Mouse (Mus musculus) gastrocnemius, adult 18-20 months (tissue): Measurements from ENCODE around the gene Col10a1. TPM values are rescaled to one million over a fixed set of nuclear protein-coding genes. Genes with fewer than 3 reads are reported as not detected.
A peak's percentile ranks its signal among the peaks of the same experiment; 100 is the strongest.
"Not testable (repeated sequence)": the region's sequence is repeated elsewhere in the genome, so short reads cannot be mapped to it uniquely, and the experiment has no call there.

Source experiments
- DNase-seq: peaks from one replicate; pipeline ENCODE4 v3.0.0; 2021; ENCODE audit warnings: low spot score
- long read RNA-seq, 2 experiments: library from polyadenylated mRNA; stranded (forward); transcript quantifications; one replicate each; pipeline ENCODE4 v2.0.0; 2021
- total RNA-seq, 2 experiments: library from RNA; stranded (reverse); gene quantifications; 2 replicates each; pipeline ENCODE4 v1.2.3; 2021

Gene Col10a1
- not detected for total RNA-seq
- long read RNA-seq, experiment 1: 0 reads
- long read RNA-seq, experiment 2: 0 reads

DNA sequence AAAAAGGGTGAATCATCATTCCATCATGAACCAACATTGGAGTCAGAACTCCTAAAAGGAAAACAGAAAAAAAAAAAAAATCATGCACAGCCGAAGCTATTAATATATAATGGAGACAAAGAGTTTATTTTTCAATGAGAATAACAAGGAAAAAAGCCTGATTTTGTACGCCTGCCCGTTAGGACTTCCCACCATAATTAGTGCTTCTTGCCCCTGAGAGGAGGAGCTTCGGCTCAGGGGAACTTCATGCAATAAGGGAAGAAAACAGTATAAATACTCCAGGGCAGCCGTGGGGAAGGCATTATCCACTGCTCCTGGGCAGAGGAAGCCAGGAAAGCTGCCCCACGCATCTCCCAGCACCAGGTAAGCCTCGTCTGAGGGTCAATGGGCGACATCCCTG, at the start of gene Col10a1:
Gene Col10a1 (plus strand): TSS at position 301 of the 400 bp plus-strand sequence.
- DNase-seq: no peak

DNA sequence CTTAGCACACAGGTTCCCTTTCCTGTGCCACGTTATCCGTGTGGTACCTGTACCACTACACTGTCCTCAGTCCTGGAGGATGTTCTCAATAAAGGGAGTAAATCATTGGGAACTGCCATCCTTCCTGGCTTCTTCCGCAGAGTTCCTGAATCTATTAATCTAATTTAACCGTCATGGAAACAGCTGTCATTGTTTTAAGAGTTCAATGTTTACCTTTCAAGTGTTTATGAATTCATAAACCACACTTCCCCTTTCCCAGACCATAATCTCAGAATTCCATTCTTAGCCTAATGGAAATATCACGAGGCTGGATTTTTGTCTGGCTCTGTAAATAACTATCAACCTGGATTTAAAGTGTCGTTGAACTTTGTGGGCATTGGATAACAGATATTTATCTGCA, 48.8 kb upstream of the Col10a1 start:
- no peak for DNase-seq

DNA sequence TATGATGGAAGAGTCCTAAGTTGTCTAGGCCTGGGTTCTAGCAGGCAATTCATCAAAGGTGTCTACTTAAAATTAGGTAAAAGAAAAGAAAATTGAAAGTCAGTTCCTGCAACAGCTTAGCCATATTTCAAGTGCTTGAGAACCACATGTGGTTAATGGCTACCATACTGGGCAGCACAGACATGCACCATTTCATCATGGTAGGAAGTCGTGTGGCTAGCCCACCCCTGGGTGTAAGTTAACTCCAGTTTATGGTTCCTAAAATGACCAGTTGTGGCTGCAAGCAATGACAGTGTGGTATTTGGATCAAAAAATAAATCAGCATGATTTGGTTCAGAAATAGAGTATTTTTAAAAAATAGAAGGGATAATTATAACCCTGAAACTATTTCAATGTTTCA, 47.9 kb upstream of the Col10a1 start:
- no peak for DNase-seq

DNA sequence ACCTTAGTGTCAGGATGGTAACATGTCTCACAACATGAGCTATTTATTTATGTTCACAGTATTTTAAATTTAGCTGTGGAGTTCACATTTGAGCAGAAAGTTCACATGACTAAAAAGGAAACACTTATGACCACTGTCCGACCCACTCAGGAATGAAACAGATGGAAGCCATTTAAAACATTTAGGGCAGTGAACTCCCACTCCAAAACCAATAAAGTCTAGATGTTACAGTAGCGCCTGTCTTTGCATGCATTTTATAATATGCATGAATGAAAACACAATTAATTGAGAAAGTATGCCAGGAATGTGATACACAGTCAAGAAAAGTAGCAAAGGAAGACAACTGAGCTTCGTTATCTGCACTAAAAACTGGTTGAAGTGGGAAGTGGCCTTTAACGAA, 37.6 kb upstream of the Col10a1 start:
- DNase-seq: no peak

DNA sequence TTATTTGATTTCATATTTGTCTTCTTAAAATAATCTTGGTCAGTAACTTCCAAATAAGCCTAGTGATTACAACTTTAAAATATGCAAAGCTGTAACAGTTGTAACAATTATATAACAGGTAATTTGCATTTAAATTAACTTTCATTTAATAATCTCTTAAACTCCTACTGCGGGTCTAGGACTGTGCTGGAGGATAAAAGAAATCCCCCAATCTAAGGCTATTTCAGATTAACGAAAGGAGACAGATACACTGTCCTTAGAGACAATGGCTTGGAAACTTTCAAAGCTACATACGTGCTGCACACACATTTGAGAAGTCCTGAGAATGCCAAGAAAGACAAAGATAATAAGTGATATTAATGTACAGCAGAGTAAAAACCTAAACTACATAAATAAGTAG, 31.5 kb upstream of the Col10a1 start:
- DNase-seq: no peak

DNA sequence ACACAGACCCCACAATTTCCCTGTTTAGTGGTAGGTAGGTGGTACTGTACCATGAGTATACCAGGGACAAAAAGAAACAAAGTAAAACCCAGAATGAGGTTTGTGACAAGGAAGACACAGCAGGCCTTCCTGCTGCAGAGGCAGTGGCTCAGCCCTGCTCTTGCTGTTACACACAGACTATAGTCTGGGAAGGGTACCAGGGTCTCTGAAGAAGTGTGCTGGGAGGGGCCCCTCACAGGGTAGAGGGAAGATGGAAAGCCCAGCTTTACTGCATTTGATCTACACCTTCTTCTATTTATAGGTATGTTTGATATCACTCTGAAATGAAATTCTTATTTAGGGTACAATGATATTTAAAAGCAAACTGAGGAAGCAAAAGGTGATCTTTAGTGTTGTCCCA, 26.0 kb upstream of the Col10a1 start:
- DNase-seq: peak; percentile 13

DNA sequence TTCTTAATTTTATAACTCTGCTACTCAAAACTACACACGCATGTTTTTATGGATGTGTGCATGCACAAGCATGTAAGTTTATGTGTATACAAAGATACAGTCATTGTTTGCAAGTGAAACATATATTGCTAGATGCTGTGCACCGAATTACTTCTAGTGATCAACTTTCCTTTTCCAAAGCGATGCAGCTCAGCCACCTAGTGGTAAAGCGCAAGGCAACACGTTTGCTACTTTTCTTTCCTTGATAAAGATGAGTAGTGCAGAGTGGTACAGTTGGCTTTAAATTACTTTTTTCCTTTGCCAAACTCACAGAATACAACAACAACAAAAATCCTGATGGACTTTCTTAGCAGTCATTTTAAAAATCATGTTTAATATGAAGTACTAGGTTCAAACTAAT, 21.6 kb upstream of the Col10a1 start:
- DNase-seq: no peak

DNA sequence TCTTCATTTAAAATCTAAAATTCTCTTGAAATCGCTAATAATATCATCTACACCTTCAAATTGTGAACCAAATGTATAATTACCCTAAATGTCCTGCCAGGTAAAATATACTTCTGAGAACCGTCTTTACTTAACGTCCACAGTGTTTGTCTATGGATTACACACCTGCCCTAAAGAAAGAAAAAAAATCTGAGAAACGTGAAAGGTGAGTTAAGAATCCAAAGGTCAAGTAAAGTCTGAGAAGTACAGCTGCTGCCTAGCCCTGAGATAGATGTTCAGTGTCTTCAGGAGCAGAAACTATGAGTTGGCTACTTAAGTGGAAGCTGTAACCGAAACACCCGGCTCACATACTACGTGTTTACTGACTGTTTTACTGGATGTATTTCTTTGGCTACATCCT, 16.4 kb upstream of the Col10a1 start:
- DNase-seq: no peak

DNA sequence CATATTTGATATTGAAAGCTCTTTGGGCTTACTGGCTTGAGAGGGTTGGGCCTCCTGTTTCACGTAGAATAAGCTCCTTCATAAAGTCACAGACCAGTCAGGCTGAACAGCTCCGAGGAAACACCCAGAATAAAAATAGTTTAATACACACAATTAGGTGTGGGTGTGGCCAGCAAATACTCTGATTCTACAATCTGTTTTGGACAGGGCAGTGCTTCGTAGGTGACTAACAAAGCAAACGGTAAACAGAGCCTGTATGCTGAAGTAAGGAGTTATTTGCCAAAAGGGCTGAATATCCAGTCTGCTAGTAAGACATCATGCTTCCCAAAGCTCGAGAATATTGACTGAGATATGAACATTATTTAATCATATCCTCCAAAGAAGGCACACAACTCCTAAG, 4.1 kb upstream of the Col10a1 start:
- no peak for DNase-seq

DNA sequence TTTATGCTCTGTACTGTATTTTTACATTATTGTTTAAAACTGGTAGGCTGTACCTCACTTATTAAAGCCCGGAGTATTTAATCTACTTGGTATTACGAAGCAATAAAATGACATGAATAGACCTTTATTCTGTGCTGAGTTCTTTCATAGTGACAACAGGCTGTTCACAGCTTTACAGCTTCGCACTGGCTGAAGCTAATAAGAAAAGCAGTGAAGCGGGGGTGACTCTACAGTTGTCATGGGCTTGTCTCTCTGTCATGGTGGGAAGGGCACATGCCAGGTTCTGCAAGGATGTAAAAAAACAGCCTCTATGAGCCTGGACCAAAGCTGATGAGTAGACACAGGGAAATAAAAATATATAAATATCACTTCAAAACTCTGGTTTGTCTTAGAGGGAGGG, 7.2 kb downstream of the Col10a1 start:
- no peak for DNase-seq

DNA sequence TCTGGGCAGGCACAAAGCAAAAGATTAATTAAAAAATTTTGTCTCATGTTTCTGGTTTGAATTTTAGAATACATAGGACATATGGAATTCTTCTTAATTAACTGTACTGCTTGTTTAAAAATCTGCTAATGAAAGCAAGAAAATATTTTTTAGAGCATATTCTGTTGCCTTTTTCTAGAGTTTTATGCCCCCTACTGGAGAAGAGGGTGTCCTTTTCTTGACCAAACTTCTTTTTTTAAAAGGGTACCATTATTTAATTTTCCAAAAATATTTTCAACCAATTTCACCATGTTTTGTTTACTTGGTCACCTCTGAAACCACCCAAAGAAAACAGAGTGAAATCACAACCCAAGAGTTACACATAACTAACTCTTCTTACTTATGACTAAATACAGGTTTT, 9.5 kb downstream of the Col10a1 start:
- DNase-seq: no peak

DNA sequence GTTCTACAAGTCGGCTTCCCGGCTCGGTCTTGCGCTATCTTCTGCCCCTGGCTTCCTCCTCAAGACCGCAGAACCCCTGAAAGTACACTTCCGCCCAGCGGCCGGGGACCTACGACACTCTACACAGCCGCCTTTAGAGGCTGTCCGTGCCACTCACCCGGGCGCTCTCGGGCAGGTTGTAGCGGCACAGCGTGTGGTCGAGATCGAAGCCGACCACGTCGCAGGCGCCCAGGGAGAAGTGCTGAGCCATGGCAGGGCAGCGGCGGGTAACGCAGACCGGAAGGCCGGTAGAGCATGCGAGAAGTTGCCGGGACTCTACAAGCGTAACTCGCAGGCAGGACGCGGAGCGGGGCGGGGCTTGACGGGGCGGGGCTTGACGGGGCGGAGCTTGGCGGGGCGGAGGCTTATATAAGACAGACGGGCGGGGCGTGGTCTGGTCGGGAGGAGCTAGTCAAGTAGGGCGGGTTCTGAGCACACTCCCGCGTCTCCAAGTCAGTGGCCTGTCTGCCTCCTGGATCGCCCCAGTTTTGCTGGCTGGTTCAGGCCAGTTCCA, 28.5 kb downstream of the Col10a1 start, which contains the start of gene Nt5dc1:
Gene Nt5dc1 (minus strand): TSS at position 349 of the 553 bp plus-strand sequence.
- DNase-seq: peak; percentile 94

DNA sequence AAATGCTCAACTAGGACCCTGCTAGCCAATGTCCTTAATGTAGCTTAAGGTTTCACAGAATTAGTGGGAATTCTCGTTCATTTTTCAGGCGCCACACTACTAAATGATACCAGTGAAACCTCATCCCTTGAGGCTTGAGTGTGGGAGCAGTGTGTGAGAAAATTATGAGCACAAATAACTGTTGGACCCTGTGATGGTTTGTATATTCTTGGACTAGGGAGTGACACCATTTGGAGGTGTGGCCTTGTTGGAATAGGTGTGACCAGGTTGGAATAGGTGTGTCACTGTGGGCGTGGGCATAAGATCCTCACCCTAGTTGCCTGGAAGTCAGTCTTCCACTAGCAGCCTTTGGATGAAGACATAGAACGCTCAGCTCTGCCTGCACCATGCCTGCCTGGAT, 29.0 kb downstream of the Col10a1 start:
- DNase-seq: not testable (repeated sequence)

DNA sequence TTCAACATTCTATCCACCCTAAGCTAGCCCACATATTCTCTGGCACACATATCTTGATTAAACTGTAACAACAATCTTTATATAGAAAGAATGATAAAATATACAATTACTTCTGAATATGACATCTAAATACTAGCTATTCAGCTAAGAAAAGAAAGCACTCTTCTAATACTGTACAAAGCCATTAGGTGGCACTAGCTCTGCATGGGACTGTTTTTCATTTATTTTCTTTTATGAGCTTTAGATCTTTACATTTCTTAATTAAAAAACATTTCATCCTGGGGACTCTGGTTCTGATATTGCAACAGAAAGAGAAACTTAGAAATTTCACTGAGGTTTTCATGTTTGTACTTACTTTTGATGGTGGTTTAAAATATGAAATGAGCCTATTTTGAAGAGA, 42.0 kb downstream of the Col10a1 start:
- DNase-seq: no peak

DNA sequence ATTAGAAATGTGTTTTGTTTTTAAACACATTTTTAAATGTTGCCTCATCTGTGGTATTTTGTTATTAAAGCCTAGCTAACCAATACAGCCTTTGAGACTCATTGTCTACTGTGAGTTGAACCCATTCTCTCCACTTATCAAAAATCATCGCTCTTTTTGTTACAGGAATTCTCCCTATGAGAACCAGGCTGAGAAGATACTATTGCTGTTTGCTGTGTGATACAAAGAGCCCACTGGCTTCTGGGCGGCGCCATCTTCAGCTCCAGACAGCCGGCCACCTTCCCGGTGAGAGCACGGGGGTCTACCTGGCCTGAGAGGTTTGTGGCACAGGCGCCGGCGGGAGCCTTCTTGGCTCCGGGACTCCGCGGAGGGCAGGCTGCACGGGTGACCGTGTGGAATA, 44.4 kb downstream of the Col10a1 start:
- DNase-seq: not testable (repeated sequence)

Other genes starting within 250 kb of the Col10a1 start
- gene Dse, start 182.3 kb upstream of the Col10a1 start, total RNA-seq: 1 to 10 TPM; 2.9 to 5.1 TPM
- 10 to 100 TPM; 57.0 to 58.7 TPM for gene Tspyl1, start 107.8 kb upstream of the Col10a1 start, total RNA-seq
- 1 to 10 TPM; 1.6 to 2.2 TPM for gene Tspyl4, start 92.5 kb upstream of the Col10a1 start, total RNA-seq
- gene Nt5dc1, start 28.6 kb downstream of the Col10a1 start, total RNA-seq: 1 to 10 TPM; 4.6 to 5.2 TPM
- under 1 TPM; 0.53 to 0.69 TPM for gene Frk, start 93.4 kb downstream of the Col10a1 start, total RNA-seq